Mouse (Mus musculus) activated CD4-positive, CD25-positive, alpha-beta regulatory T cell, adult 4 months (primary cell): ENCODE measurements around the gene Gramd1a. TPM values are rescaled to one million over a fixed set of nuclear protein-coding genes. Genes with fewer than 3 reads are reported as not detected.

ENCODE experiments used
- ATAC-seq: one replicate; pipeline ENCODE4 v1.8.0; 2017
- polyA plus RNA-seq, 2 experiments: library from polyadenylated mRNA; unstranded; fragments of 100-300 nt; shearing (Covaris generic); gene quantifications; one replicate each; pipeline ENCODE4 v1.2.1; 2017

Gene Gramd1a
- polyA plus RNA-seq, 2 experiments from 2014 or later: 81.1 to 115 TPM

GRCm38 (mm10) chr7:31150566-31151300 is 5.0 kb downstream of the Gramd1a start:
- ATAC-seq: peak; percentile 11

DNA sequence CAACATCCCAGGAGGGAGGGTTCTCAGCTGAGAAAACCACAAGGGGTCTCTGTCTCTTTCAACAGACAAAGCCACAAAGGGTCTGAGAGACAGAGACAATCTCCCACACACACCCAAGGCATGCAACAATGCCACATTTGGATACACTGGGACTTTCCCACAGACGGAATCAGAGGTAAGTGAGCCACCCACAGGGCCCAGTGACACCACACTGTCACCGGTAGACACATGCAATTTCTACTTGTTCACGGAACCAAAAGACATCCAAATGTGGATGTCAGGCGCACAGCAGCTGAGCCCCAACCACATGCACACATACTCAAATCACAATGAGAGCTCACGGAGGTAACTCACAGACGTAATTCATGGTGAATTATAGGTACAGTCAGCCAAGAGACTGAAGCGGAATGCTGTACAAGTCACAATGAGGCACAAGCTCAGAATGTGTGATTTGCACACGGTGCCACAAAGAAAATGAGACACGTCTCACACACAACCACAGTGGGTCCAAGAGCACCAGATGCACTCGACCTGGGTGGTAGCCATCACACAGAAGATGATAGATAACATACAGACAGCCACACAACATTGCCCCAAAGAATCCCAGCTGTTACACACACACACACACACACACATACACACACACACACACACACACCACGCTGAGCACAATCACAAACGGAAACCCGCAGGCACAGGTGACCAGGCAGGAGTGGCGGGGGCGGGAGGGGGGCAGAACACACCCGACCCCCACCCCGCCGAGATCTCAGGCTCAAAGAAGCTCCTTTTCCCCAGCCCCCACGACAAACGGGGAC is 5.7 kb downstream of the Gramd1a start:
- ATAC-seq: peak; percentile 22

GRCm38 (mm10) chr7:31149271-31149670 is 6.4 kb downstream of the Gramd1a start:
- no peak for ATAC-seq

DNA sequence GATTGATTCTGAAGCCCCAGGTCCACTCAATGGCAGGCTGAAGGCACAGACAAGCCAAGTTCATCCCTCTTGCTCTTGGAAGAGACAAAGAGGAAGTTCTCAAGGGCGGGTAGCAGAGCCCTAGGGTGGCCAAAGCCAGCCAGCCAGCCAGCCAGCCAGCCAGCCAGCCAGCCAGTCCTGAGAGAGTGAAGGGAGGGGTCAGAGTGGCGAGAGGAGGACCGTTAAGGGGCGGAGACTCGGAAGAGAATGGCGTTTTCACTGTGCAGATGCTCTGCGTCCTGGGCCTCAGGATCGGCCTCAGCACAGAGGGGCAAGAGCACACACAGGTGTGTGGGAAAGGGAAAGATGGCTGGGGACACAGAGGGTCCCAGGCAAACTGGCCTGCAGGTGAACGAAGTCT is 6.9 kb downstream of the Gramd1a start:
- no peak for ATAC-seq

- ATAC-seq: peak; percentile 32
Measured at GRCm38 (mm10) chr7:31148086-31148485, 7.6 kb downstream of the Gramd1a start.

- ATAC-seq: no peak
Measured at GRCm38 (mm10) chr7:31145596-31146160, 10.0 kb downstream of the Gramd1a start.

DNA sequence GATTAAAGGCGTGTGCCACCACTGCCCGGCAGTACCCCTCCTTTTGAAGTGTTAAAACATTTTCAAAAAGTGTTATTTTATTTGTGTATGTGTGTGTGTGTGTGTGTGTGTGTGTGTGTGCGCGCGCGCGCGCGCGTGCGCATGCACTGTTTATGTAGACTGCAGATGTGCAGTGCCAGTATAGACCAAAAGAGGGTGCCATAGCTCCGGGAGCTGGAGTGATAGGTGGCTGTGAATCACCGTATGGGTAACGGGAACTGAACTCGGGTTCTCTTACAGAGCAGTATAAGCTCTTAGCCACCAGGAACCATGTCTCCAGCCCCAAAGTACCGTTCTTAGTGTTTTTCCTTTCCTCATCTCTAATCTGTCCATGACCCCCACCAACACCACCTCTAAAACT is 10.8 kb downstream of the Gramd1a start:
- ATAC-seq: no peak

GRCm38 (mm10) chr7:31140941-31141340 is 14.8 kb downstream of the Gramd1a start:
- no peak for ATAC-seq

- no peak for ATAC-seq
Measured at GRCm38 (mm10) chr7:31140302-31140701, 15.4 kb downstream of the Gramd1a start.

DNA sequence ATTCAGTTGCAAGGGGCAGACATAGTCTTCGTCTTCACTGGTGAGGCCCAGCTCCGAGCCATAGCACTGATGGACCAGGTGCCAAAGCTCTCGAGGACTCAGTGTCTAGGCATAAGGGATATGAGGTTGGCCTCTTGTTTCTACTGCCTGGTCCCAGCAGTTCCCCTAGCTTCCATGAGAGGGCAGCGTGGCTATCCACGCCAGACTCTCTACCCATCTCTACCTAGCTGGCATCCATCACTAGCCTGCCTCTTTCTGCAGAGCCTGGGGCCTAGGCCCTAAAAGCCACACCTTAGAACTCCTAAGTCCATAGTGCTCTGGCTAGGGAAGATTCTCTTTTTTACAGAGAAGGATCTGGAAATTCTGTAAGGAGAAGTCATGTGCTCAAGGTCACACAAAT is 15.9 kb downstream of the Gramd1a start:
- peak; percentile 76 for ATAC-seq

- no peak for ATAC-seq
Measured at GRCm38 (mm10) chr7:31135717-31136116, 20.0 kb downstream of the Gramd1a start.

- ATAC-seq: no peak
Measured at GRCm38 (mm10) chr7:31131866-31132265, 23.8 kb downstream of the Gramd1a start.

DNA sequence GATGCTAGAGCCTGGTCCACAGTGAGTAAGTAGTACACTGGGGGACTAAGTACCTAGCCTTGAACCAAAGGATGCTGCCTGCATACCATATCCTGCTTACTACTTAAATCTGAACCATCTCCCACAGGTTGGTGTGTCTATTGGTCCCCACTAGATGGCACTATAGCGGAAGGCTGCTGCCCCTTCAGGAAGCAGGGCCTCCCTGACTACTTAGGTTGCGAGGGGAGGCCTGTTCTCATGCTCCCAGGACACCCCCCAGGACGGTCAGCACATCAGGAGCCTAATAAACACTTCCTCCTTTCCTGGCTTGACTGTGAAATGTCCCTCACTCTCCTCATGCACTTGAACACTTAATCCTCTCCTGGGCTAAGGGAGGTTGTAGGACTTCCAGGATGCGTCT is 24.9 kb downstream of the Gramd1a start:
- ATAC-seq: peak; percentile 72

GRCm38 (mm10) chr7:31130197-31130596 is 25.5 kb downstream of the Gramd1a start:
- no peak for ATAC-seq

DNA sequence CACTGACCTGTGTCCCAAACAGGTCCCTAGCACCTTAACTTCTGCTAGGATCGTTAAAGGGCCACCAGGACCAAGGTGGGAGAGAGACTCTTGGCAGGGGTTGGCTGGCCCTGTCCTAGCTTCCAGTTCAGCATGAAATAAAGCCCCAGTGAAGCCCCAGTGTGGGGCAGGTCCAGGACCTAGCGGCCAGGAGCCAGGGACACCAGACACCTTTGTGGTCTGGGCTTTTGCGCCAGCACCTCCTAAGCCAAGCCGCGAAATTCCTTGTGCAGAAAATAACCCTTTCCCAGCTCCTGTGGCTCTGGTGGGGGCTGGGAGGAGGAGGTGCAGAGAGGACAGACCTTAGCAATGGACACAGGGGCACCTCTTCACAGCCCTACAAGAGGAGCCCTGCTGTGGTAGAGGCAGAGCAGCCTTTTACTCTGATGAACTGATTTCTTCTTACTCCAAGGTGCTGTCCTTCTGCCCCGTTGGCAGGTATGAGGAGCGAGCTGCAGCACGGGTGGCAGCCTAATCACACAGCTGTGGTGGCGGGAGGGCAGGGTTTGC is 27.5 kb downstream of the Gramd1a start:
- ATAC-seq: no peak

DNA sequence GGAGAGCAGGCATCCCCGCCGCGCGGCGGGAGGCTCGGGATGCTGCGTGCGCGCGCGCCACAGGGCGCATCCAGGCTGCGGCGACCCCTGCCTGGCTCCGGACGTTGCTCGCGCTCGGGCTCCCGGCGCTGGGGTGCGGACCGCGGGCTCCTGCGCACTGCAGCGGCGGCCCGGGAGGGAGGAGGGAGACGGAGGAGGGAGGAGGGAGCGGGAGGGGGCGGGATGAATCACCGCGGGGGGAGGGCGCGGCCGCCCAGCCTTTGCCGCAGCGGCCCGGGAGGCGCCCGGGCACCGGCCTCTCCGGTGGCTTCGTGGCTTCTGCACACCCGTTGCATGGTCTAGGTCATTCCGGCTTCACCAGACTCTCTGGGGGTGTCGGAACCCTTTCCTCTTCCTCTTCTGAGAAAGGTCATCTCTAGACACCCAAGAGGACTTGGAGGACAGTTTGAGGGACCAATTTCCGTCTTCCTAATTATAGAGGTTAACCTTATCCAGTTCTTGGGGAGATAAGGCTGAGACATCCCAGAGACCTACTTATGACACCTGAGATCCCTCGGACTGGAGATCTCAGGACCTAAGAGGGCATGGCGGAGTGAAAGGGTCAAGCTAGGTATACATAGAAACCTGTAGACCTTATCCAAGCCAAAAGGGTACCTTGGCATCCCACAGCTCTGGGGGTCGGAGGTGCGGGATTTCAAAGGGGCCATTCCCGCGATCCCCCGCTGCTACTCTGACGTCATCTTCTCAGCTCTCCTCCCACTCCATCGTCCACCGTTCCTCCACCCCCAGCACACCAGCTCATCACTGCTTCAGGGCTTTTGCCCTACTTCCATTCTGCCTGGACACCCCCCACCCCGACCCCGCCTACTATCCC is 28.6 kb downstream of the Gramd1a start, which contains the start of gene Scn1b:
Gene Scn1b, minus strand, starts transcription at position 153 of the 874 bp plus-strand sequence.
- peak; percentile 30 for ATAC-seq

- ATAC-seq: no peak
Measured at GRCm38 (mm10) chr7:31126211-31126751, 29.4 kb downstream of the Gramd1a start.

DNA sequence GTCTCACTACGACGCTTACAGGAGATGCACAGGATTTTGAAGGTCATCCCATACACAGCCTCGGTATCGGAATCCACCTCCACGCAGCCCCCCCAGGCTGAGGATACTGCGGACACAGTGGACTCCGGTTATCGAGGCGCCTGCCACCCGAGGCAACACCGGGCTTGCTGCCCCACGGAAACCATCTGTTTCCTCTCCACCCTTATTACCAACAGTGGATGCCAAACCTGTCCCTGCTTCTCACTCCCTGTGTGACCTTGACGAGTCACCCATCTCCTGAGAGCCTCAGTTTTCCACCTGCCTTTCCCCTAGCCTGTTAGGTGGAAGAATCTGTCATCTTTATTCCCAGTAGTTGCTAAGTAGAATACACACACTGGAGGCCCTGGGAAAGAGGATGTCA is 30.6 kb downstream of the Gramd1a start:
- ATAC-seq: no peak

GRCm38 (mm10) chr7:31124381-31124780 is 31.3 kb downstream of the Gramd1a start:
- ATAC-seq: no peak

DNA sequence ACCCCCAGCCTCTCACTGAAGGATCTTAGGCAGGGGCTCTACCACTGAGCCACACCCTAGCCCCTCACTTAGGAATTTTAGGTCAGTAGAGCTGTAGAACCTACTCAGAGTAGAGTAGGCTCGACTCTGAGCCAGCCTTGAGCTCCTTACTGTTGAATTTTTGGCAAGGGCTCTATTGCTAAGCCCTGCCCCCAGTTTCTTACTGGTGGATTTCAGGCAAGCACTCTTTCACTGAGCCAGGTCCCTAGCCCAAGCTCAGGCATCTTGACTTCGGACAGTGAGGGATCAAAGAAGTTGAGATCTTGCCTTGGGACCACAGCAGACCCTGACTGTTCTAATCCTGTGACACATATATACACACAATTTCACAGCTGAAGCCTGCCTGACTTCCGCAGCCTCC is 32.0 kb downstream of the Gramd1a start:
- ATAC-seq: no peak

DNA sequence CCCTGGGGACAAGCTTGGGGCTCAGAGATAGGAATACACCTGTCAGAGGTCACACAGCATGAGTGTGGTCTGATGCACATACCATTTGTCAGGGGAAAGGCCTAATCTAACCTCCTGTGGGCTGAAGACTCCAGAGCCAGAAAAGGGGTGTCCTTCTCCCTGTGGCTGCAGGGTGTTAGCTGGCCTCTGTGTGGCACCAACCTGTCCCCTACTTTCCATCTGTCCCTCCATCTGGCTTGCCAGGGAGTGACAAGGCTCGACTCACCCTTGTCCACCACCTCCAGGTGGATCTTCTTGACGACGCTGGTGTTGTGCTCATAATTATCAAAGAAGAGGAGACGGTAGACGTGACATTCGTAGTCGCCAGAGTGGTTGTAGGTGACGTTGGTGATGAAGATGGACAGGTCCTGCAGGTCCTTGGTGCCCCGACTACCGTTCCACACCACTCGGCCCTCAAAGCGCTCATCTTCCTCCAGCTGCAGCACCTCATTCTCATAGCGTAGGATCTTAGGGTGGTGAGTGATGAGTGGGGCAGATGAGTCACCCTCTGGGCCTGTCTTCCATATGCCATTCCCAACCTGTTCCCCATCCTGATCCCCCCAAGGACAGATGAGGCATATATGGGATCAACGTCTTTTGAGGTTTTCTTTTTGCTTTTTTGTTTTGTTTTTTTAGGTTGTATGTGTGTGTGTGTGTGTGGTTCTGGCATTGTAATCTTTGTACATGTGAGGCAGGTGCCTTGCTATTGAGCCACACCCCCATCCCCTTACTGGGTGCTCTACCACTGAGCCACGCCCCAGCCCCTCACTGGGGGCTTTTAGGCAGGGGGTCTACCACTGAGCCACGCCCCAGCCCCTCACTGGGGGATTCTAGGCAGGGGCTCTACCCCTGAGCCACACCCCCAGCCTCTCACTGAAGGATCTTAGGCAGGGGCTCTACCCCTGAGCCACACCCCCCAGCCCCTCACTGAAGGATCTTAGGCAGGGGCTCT is 32.8 kb downstream of the Gramd1a start:
- no peak for ATAC-seq
